Mouse (Mus musculus): ENCODE measurements at regions not wholly inside any gene's neighbourhood (a gene's known extent, or its start where the extent isn't known, plus 50 kb on each side); places are given as distances from the start of the nearest gene placed in this dataset.
"Not testable (repeated sequence)": the region's sequence is repeated elsewhere in the genome, so short reads cannot be mapped to it uniquely, and the experiment has no call there.

DNA sequence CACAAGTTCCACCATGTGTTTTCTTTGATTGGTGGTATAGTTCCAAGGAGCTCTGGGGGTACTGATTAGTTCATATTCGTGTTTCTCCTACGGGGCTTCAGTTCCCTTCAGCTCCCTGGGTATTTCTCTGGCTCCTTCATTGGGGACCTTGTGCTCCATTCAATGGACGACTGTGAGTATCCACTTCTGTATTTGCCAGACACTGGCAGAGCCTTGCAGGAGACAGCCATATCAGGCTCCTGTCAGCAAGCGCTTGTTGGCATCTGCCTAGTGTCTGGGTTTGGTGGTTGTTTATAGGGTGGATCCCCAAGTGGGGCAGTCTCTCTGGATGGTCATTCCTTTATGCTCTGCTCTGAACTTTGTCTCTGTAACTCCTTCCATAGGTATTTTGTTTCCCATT lies 1905.5 kb upstream of the Sel1l start:
- intact Hi-C loops (cut with DNase I), result not testable (repeated sequence)
- peak in 1 of 2 experiments; percentile 3 for DNase-seq

DNA sequence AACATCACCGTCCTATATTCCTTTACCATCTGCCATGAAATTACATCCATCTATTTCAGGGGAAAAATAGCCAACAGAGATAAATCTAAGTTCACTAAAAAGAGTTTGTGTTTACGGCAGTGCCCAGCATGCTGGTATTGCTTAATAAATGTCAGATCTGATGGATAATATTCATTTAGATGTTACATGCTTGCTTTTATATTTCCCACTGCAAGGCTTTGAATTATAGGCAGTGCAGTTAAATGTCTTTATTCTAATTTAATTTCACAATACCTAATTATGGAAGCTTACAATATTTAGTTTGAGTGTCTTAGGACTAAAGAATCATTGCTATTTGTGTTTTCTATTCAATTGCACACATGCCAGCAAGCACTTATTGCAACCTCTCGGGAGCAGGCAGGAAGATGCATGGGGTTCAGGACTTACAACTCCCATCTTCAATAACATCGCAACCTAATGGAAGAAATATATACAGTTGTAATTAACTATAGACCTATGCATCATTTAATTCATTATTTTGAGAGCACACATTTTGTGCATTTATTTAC lies 1899.4 kb upstream of the Sel1l start:
- DNase-seq, result no peak
- intact Hi-C loops (cut with DNase I), result no loop called here

DNA sequence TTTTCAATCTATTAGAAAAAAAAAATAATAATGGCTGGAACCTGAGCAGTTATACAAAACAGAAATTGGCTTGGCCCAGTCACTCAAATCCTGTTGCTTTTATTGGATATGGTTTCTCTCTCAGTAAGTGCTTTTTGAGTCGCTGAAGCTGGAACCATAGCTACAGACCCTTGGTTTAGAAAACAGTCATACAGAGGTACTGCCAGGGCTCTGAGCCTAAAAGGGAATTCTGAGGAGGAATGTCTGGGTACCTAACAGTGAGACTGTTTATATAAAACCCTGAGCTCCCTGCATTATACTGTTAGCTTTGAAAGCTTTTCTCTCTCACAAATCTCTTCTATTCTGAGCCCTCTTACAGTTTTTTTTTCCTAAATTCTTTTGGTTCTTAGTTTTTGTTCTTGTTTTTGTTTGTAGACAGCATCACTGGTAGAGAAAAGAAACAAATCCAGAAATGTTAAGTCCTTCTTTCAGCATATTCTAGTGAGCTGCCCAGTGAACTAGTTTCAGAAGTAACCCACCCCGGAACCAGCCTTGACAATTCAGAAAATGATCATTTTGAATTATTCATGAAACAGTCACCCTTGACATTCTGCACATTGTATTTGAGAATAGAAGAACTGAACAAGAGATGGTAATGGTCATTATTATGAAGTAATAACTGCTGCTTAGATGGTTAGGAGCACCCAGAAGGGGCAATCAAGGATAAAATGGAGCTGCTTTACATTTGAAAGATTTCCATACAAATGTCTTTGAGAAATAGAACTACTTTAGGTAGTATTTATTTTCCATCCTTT lies 1869.9 kb upstream of the Sel1l start:
- DNase-seq, result no peak

DNA sequence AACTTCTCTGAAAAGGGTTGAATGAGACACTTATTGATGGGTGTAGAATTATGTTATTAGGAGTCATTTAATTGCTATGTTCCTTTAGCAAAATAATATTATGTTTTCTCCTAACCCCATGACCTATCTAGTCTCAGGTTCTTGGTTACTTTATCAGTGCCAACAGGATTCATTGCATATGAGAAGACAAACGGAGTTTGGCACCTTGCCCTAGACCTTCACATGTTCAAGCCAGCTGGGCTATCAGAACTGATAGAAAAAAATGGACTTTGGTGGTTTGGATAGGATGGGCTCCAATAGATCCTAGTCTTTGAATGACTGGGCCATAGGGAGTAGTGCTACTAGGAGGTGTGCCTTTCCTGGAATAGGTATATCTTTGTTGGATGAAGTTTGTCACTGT lies 1857.0 kb upstream of the Sel1l start:
- intact Hi-C loops (cut with DNase I), result no loop called here

More for the DNA sequence above, 1869.9 kb upstream of the Sel1l start:
- intact Hi-C loops (cut with DNase I), result no loop called here

DNA sequence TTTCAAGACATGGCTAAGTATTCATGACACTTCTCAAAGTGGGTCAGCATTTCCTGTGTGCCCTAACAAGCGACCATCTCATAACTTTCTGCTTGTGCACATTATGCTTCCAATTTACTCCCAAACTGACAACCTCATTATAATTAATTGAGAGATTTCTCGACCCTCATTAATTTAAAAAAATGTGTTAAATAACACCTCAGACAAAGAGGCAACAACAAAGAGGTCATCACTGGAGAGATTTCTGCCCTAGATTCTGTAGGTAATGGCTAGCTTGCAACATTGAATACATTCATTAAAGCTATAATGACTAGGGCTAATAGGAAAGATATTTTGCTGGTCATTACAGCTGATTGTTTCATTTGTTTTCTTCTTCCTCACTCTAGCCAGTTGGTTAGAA lies 1838.2 kb upstream of the Sel1l start:
- intact Hi-C loops (cut with DNase I), result no loop called here
- DNase-seq, result no peak

More for the DNA sequence above, 1857.0 kb upstream of the Sel1l start:
- no peak for DNase-seq

DNA sequence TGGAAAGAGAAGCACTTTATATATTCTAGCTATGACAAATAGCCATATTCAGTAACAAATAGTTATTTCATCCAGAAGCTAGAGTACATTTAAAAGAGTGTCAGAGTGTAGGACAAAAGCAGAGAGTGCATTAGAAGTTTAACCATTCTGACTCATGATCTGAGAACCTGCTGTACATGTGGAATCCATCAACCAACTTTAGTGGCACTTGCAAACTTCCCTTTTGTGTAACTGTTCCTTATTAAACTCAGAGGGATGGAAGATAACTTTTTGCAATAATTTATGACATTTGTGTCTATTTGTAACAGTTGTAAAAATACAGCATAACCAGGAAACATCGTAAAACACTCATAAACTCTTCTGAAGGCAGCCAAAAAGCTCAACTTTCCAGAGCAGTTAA lies 1835.4 kb upstream of the Sel1l start:
- intact Hi-C loops (cut with DNase I), result no loop called here
- no peak for DNase-seq

DNA sequence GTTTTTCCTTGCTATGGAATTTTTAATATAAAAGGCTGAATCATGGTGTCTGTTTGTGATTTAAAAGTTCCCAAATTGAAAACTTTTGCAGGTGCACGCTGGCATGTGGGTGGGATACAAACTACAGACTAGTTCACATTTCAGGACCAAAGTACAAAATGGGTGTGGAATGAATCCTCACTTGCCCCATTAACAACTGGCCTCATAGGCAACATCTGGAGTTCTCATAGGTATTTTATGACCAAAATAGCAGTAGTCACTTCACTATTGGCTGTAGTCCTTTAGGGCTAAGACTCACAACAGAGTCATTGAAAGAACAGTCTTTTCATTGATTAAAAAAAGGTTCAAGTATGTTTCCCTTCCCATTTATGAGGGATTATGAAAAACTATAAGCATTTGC lies 1828.5 kb upstream of the Sel1l start:
- intact Hi-C loops (cut with DNase I), result no loop called here
- no peak for DNase-seq

DNA sequence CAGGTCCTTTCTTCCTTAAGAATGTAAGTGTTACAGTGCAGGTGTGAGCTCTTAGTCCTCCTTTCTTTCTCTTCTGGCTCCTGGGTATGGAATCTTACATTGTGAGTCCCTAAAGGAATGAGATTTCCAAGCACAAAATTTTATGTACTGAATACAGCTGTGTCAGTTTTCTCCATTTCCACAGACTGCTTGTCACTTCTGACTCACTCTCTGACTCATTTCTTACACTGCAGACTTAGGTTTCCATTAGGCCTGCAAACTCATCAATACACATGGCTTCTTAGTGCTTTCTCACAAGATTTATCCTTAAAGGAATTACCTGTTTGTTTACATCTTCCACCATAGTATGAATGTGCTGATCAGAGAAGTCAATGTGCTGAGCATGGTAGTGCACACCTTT lies 1826.1 kb upstream of the Sel1l start:
- intact Hi-C loops (cut with DNase I), result no loop called here
- no peak for DNase-seq

DNA sequence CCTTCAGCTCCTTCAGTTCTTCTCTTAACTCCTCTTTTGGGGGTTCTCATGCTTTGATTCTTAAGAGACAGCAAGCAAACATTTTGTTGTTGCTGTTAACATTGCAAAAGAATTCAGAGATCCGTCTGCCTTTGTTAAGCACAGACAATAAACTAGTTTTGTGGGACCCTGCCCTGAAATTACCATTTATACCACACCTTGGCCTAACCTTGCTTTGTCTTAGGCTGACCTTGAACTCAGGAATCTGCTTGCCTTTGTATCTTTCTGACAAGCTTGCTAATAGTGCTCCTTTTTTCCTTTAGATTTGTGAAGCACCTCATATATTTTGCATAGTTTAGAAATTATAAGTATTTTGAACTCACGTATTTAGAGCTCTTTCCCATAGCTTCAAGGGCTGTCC lies 1820.3 kb upstream of the Sel1l start:
- intact Hi-C loops (cut with DNase I), result no loop called here
- DNase-seq, result no peak

DNA sequence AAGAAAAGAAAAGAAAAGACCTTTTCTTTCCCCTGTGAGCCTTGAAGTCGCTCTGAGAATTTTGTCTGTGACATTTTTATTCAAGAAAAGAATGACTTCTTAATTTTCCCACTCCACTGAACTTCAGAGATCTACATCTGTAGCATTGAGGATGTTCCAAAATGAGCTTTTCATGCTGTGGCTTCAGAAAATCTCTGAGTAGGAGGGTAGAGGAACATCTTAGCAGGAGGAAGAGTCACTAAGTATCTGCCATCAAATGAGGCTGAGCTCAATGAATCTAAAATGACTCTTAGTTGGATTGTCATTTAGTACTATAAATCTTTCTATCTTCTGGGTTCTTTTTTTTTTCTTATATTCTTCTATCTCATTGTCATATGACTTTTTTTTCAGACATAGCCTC lies 1817.8 kb upstream of the Sel1l start:
- intact Hi-C loops (cut with DNase I), result no loop called here
- no peak for DNase-seq
